Mouse (Mus musculus): ENCODE data around the gene Rln3. TPM values are rescaled to one million over a fixed set of nuclear protein-coding genes. Genes with fewer than 3 reads are reported as not detected.
"Not testable (repeated sequence)": the region's sequence is repeated elsewhere in the genome, so short reads cannot be mapped to it uniquely, and the experiment has no call there.

Rln3 gene
- total RNA-seq, 2 experiments from 2014 or later = not detected

DNA sequence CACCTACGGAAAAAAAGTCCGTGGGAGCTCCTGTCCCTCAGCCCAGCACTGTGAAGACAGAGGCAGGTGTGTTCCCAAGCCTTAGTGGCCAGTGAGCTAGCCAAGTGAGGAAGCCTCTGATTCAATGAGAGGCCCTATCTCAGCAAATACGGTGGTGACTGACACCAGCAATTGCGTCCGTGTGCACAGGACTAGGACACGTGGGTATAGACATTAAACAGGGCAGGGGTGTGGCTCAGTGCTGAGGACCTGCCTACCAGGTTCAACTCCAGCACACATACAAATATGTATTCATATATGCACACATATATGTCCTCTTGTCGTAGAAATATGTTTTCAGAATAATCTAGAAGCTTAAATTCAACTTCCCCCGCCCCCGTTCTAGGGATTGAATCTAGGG, 25.1 kb downstream of the Rln3 start:
- DNase-seq = no peak

DNA sequence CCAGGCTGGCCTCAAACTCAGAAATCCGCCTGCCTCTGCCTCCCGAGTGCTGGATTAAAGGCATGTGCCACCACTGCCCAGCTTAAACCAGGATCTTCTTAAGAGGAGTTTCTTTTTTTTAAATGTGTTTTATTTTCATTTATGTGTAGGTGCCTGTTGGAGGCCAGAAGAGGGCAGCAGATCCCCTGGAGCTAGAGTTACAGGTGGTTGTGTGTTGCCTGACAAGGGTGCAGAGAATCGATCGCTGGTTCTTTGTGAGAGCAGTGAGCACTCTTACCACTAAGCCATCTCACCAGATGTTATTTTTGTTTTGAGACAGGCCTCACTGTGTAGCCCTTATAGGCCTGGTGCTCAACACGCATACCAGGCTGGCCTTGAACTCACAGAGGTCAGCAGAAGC, 29.0 kb downstream of the Rln3 start:
- DNase-seq = no peak

- DNase-seq = peak; percentile 31
Observed at GRCm38 (mm10) chr8:84012499-84013165, 32.2 kb downstream of the Rln3 start.

- DNase-seq = no peak
Observed at GRCm38 (mm10) chr8:84011705-84012498, 32.9 kb downstream of the Rln3 start, which contains the start of gene 2210011C24Rik. 2210011C24Rik (minus strand) TSS chr8:84012171.

DNA sequence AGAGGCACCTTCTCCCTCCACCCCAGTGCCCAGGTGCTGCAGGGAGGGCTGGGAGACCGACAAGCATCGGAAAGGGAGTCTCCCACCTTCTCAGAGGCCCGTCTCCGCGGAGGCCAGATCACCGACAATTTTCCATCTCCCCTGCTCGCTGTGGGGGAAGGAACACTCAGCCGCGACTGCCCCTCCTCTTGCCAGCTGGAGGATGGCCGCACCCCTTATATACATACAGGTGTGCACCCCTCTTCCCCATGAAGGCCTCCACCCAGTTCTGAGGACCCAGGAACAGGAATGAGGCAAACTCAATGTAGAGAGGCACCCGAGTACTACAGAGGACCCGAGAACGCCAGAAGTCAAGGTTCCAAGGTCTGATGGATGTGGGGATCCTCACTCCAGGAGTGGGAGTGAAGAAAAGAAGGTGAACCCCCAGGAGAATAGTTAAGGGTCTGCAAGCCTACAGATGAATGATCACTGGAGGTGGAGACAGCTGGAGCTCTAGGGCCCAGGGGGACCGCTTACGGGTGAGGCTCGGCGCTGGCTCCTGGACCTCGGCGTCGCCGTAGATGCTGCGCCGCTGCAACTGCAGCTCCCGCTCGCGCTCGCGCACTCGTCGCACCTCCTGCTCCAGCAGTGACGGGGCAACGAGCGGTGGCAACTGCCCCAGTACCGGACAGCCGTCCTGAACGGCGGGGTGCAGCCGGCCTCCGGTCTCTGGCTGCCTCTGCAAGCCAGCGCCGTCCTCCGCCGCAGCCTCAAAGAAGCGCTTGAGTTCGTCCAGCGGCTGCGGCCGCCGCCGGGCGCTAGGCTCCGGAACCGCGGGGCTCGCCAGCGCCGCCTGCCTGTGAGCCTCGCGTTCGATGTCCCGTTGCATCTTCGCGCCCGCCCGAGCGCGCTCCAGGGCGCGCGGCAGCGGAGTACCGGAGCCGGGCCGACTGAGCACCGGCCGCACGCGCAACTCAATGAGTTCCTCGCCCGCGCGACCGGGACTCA, 33.9 kb downstream of the Rln3 start:
- DNase-seq = peak; percentile 82

DNA sequence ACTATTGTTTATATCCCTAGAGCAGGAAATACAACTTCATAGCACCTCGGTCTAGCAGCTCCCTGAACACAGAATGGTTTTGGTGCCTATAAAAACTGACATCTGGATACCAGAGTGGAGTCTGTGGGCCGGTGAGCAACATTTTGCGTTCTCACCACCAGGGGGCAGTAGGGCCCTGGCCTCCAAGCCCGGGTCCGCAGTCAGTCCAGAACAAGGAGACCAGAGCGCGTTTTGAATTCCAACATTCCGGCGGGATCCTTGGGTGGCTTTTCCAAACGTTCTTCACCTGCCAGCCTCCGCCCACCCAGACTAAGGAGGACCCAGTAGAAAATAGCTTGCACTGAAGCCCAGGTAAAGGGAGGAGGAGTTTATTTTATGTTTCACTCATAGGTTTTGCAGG, 34.9 kb downstream of the Rln3 start:
- peak; percentile 94 for DNase-seq

DNA sequence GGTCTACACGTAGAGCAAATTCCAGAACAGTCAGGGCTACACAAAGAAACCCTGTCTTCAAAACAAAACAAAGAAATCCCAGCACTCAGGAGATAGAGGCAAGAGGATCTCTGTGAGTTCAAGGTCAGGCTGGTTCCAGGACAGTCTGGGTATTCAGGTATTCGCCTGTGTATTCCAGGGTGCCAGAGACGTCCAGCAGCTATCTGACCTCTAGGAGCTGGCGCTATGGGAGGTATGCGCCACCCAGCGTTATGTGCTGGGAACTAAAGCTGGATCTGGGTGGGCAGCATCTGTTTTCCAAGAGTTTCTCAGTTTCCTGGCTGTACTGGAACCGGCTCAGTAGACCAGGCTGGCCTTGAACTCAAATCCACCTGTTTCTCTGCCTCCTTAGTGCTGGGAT, 36.4 kb downstream of the Rln3 start:
- no peak for DNase-seq

GRCm38 (mm10) chr8:84005502-84005901, 39.3 kb downstream of the Rln3 start:
- not testable (repeated sequence) for DNase-seq

GRCm38 (mm10) chr8:84004533-84005201, 40.1 kb downstream of the Rln3 start:
- DNase-seq = peak; percentile 93

- no peak for DNase-seq
Observed at GRCm38 (mm10) chr8:84003612-84004246, 41.1 kb downstream of the Rln3 start.

GRCm38 (mm10) chr8:84002957-84003611, 41.7 kb downstream of the Rln3 start:
- no peak for DNase-seq

- no peak for DNase-seq
Observed at GRCm38 (mm10) chr8:84001281-84002000, 43.4 kb downstream of the Rln3 start, which contains the start of gene 1700067K01Rik. 1700067K01Rik (plus strand) TSS chr8:84001502.

GRCm38 (mm10) chr8:83999825-84000224, 45.0 kb downstream of the Rln3 start:
- no peak for DNase-seq

- DNase-seq = no peak
Observed at GRCm38 (mm10) chr8:83999057-83999705, 45.6 kb downstream of the Rln3 start.

GRCm38 (mm10) chr8:83998231-83999056, 46.4 kb downstream of the Rln3 start:
- peak; percentile 64 for DNase-seq

GRCm38 (mm10) chr8:83997511-83998141, 47.2 kb downstream of the Rln3 start, which contains the start of gene Samd1:
Samd1 (plus strand) TSS chr8:83997672.
- DNase-seq = peak; percentile 65

GRCm38 (mm10) chr8:83996567-83997505, 48.0 kb downstream of the Rln3 start:
- peak; percentile 91 for DNase-seq
